Mouse (Mus musculus): ENCODE measurements around the gene F2r.

- TF ChIP-seq USF1 (IDR thresholded peaks at IDR 0.05; ENCODE audit: low read depth) = no peak
- TF ChIP-seq CTCF (IDR thresholded peaks at IDR 0.05; ENCODE audit: control insufficient read depth, insufficient read depth, insufficient read length) = no peak
- TF ChIP-seq MYOD1 (IDR thresholded peaks at IDR 0.05; ENCODE audit: control insufficient read depth, insufficient read length, low read depth) = no peak
- no peak for TF ChIP-seq MYOG (IDR thresholded peaks at IDR 0.05; ENCODE audit: control insufficient read depth, extremely low read depth, insufficient read length)
- TF ChIP-seq CEBPB (IDR thresholded peaks at IDR 0.05; ENCODE audit: low read depth) = no peak
Observed at GRCm38 (mm10) chr13:95653696-95654095, 35.4 kb upstream of the F2r start.
